Mouse (Mus musculus) urinary bladder, adult 2 months (tissue): Measurements from ENCODE around the gene Abr. TPM values are rescaled to one million over a fixed set of nuclear protein-coding genes. Genes with fewer than 3 reads are reported as not detected.

ENCODE experiments used
- DNase-seq: peaks from one replicate; pipeline ENCODE4 v3.0.0; 2022; ENCODE audit warnings: low spot score
- polyA plus RNA-seq: library from polyadenylated mRNA; depleted of rRNA; stranded (reverse); fragments of >200 nt; gene quantifications from 2 replicates; pipeline ENCODE4 v1.2.3, GENCODE M21; 2012; rRNA removed

Gene Abr
- polyA plus RNA-seq, 1 experiment = 29.6 TPM

DNA sequence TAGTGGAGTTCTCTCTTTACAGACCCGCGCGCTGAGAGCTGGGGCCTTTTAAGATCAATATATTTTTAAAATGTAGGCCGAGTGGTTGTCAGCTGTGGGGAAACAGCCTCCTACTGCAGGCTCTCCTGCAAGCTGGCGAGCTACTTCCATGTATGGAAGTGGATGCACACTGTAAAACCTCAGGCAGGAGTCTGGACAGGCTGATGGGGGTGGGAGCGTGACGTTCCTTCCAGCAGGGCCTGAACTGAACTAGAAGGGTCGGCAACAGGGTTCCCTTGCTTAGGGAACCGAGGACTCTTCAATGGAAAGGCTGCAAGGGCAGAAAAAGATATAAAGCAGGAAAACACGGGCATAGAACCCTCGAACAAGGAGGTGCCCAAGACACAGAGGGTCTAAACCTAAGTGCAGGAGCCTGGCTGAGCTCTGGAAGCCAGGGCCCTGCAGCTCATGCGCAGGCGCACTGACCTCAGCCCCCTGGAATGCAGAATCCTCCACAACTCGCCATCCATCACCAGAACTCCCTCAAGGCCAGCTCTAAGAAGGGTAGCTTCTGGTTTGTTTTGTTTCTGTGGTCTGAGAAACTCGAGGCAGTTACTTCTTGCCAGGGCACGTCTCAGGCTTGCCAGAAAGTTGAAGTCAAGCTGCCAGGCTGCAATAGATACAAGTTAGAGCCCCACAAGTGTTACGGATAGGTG lies 247.5 kb downstream of the Abr start:
- peak; percentile 58 for DNase-seq

GRCm38 (mm10) chr11:76372534-76372933 lies 249.6 kb downstream of the Abr start:
- no peak for DNase-seq

GRCm38 (mm10) chr11:76372120-76372519 lies 250.0 kb downstream of the Abr start:
- DNase-seq = no peak

- no peak for DNase-seq
Measured at GRCm38 (mm10) chr11:76370491-76370890, 251.6 kb downstream of the Abr start.

Other genes starting within 250 kb of the Abr start
- 59.5 and 71.7 TPM in 2 replicates for gene Nxn, start 223.2 kb downstream of the Abr start, polyA plus RNA-seq
- 19.6 and 21.5 TPM in 2 replicates for gene Timm22, start 215.4 kb downstream of the Abr start, polyA plus RNA-seq
- not detected in 2 replicates for gene Bhlha9, start 50.2 kb upstream of the Abr start, polyA plus RNA-seq
- gene Trarg1, start 57.5 kb upstream of the Abr start, polyA plus RNA-seq = 1.4 and 1.6 TPM in 2 replicates
- 22.4 and 24.0 TPM in 2 replicates for gene Gosr1, start 141.3 kb upstream of the Abr start, polyA plus RNA-seq
- 36.3 and 41.4 TPM in 2 replicates for gene Cpd, start 224.7 kb upstream of the Abr start, polyA plus RNA-seq